Mouse (Mus musculus): ENCODE measurements around the gene Tmem176b. TPM values are rescaled to one million over a fixed set of nuclear protein-coding genes. Genes with fewer than 3 reads are reported as not detected.
"Not testable (repeated sequence)": the region's sequence is repeated elsewhere in the genome, so short reads cannot be mapped to it uniquely, and the experiment has no call there.

The Tmem176b gene
- 207 and 215 TPM in 2 replicates for polyA plus RNA-seq (2015; fragmentation: Nextera tagmentation; extraction: Ambion mirVana)

GRCm38 (mm10) chr6:48840973-48841625 is at the start of gene Tmem176b:
Gene Tmem176b (minus strand): TSS chr6:48841496.
- Histone ChIP-seq H3K27ac (ENCODE audit: low read length) (peak within 1 kb of the TSS; percentile 69), H3K4me1 (ENCODE audit: control insufficient read depth, low read depth, low read length) (peaks cover 3% of the 10 kb centered on the region; the same call in 1 of the 2 replicates), H3K4me3 (ENCODE audit: low read depth, low read length) (peak within 1 kb of the TSS; percentile 48), H3K4me2 (ENCODE audit: low read depth, low read length) (peak within 1 kb of the TSS; percentile 40), H3K27me3 (ENCODE audit: control insufficient read depth, insufficient read depth, low read depth, low read length) (no peaks in the 10 kb centered on the region), H3K9me3 (replicated peaks; ENCODE audit: control insufficient read depth, low read length) (no peaks in the 10 kb centered on the region), H3K36me3 (ENCODE audit: control insufficient read depth, insufficient read depth) (no peaks in the 10 kb centered on the region; the same call in 1 of the 2 replicates), H3K9ac (ENCODE audit: low read depth, low read length) (peak within 1 kb of the TSS; percentile 49)
- ATAC-seq (ENCODE audit: low read depth) = peak; percentile 88
- WGBS (ENCODE audit: insufficient replicate concordance) = 10% methylated on average over 6 of the region's 6 CpGs

DNA sequence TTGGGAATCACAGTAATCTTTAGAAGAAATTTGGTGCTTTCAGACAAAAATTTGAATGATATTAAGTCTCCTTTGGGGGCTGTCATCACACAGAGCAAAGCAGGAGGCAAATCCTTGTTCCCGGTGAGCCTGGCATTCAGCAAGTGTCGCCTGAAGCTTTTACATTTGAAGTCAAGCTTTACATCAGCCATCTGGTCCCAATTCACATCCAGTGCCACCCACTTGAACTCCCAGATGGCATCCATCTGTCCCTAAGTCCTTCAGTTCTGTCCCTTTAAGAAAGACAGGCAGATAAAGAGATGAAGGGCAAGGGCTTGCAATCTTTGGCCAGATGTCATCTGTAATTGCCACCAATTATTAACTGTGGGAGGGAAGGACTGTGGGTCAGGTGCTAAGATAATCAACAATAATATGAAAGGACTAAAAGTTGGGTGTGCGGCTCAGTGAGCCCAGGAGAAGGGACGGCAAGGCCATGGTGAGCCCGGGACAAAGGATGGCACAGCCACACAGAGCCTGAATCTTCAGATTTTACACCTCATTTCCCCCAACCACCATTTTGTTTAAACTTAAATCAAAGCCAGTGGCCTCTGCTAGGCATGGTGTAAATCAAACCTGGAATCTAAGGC is 35.3 kb upstream of the Tmem176b start:
- Histone ChIP-seq H3K36me3 (ENCODE audit: control insufficient read depth, insufficient read depth) (no peaks in the 10 kb centered on the region), H3K4me1 (ENCODE audit: control insufficient read depth, low read depth, low read length) (no peaks in the 10 kb centered on the region), H3K9ac (ENCODE audit: low read depth, low read length) (no peak overlapping the region), H3K9me3 (replicated peaks; ENCODE audit: control insufficient read depth, low read length) (no peaks in the 10 kb centered on the region), H3K27ac (ENCODE audit: low read length) (no peak overlapping the region), H3K4me2 (ENCODE audit: low read depth, low read length) (no peak overlapping the region), H3K27me3 (ENCODE audit: control insufficient read depth, insufficient read depth, low read depth, low read length) (no peaks in the 10 kb centered on the region), H3K4me3 (ENCODE audit: low read depth, low read length) (no peak overlapping the region)
- 71% methylated on average over 5 of the region's 5 CpGs for WGBS (ENCODE audit: insufficient replicate concordance)
- ATAC-seq (ENCODE audit: low read depth) = no peak

DNA sequence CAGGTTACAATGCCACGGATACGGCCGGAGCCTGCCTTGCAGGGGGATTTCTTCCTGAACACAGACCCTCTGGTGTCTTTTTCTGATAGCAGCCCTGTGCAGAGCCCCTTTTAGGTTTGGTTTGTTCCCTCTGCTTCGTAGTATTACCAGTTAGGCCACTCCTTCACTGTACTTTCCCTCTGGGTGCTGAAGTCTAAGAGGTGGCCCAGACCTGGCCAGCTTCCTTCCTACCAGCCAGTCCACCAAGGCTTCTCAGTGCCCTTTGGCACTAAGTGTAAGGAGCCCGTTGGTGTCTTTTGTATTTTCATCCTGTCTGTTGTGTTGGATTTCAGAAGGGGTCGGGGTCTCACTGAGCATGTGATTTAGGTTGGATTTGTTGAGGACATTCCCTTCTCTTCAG is 34.2 kb upstream of the Tmem176b start:
- Histone ChIP-seq H3K27me3 (ENCODE audit: control insufficient read depth, insufficient read depth, low read depth, low read length) (no peaks in the 10 kb centered on the region), H3K36me3 (ENCODE audit: control insufficient read depth, insufficient read depth) (no peaks in the 10 kb centered on the region), H3K27ac (ENCODE audit: low read length) (no peak overlapping the region), H3K4me1 (ENCODE audit: control insufficient read depth, low read depth, low read length) (no peaks in the 10 kb centered on the region), H3K4me2 (ENCODE audit: low read depth, low read length) (no peak overlapping the region), H3K9me3 (replicated peaks; ENCODE audit: control insufficient read depth, low read length) (no peaks in the 10 kb centered on the region), H3K9ac (ENCODE audit: low read depth, low read length) (no peak overlapping the region), H3K4me3 (ENCODE audit: low read depth, low read length) (no peak overlapping the region)
- WGBS (ENCODE audit: insufficient replicate concordance) = 55% methylated on average over 6 of the region's 6 CpGs
- ATAC-seq (ENCODE audit: low read depth) = no peak

DNA sequence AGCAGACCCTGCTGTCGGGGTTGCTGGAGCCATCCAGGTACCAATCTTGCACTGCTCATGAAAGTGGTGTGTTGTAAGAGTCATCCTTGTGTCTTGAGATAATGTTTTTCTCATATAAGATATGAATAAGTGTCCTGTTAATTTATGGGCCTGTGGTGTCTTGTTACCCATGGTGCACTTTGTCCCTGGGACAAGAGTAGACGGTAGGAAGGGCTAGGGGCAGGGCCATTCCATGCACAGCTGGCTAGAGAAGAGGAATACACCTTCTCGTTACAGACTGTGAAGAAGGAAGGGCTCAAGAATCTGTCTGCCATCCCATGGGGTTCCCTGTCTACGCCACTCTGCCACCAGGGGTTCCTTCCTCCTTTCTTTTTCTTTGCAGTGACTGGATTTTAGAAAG is 33.3 kb upstream of the Tmem176b start:
- Histone ChIP-seq H3K27me3 (ENCODE audit: control insufficient read depth, insufficient read depth, low read depth, low read length) (no peaks in the 10 kb centered on the region), H3K9ac (ENCODE audit: low read depth, low read length) (no peak overlapping the region), H3K36me3 (ENCODE audit: control insufficient read depth, insufficient read depth) (no peaks in the 10 kb centered on the region), H3K4me1 (ENCODE audit: control insufficient read depth, low read depth, low read length) (no peaks in the 10 kb centered on the region), H3K9me3 (replicated peaks; ENCODE audit: control insufficient read depth, low read length) (no peaks in the 10 kb centered on the region), H3K27ac (ENCODE audit: low read length) (no peak overlapping the region), H3K4me3 (ENCODE audit: low read depth, low read length) (no peak overlapping the region), H3K4me2 (ENCODE audit: low read depth, low read length) (no peak overlapping the region)
- ATAC-seq (ENCODE audit: low read depth) = no peak
- 49% methylated on average over 4 of the region's 4 CpGs for WGBS (ENCODE audit: insufficient replicate concordance)

DNA sequence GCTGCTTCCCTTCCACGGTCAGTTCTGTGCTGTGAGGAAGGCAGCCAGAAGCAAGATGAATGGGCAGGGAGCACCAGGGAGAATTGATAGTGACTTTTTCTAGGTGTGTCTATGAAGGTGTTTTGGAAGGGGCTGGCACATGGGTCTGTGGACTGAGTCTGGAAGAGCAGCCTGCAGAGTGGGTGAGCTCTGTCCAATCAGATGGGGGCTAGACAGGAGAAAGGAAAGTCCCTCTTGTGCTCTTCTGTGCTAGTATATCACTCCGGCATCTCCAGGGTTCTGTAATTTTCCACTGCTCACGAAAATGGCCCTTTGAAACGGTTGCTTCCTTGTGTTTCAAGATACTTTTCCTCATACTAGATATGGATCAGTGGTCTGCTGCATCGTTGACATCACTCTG is 31.3 kb upstream of the Tmem176b start, which contains the start of gene Aoc1:
Aoc1 (plus strand) TSS at position 301 of the 400 bp plus-strand sequence.
- H3K4me2 ChIP-seq (ENCODE audit: low read depth, low read length) = no peak within 1 kb of the TSS
- no peak within 1 kb of the TSS for H3K4me3 ChIP-seq (ENCODE audit: low read depth, low read length)
- H3K27ac ChIP-seq (ENCODE audit: low read length) = no peak within 1 kb of the TSS
- no peak for ATAC-seq (ENCODE audit: low read depth)
- no peak within 1 kb of the TSS for H3K9ac ChIP-seq (ENCODE audit: low read depth, low read length)
- H3K9me3 ChIP-seq (replicated peaks; ENCODE audit: control insufficient read depth, low read length) = no peaks in the 10 kb centered on the region
- no peaks in the 10 kb centered on the region for H3K27me3 ChIP-seq (ENCODE audit: control insufficient read depth, insufficient read depth, low read depth, low read length)
- no peaks in the 10 kb centered on the region for H3K4me1 ChIP-seq (ENCODE audit: control insufficient read depth, low read depth, low read length)
- H3K36me3 ChIP-seq (ENCODE audit: control insufficient read depth, insufficient read depth) = no peaks in the 10 kb centered on the region
- 60% methylated on average over 5 of the region's 5 CpGs for WGBS (ENCODE audit: insufficient replicate concordance)

- Histone ChIP-seq H3K4me2 (ENCODE audit: low read depth, low read length) (no peak overlapping the region), H3K4me1 (ENCODE audit: control insufficient read depth, low read depth, low read length) (no peaks in the 10 kb centered on the region), H3K36me3 (ENCODE audit: control insufficient read depth, insufficient read depth) (no peaks in the 10 kb centered on the region), H3K9ac (ENCODE audit: low read depth, low read length) (no peak overlapping the region), H3K27me3 (ENCODE audit: control insufficient read depth, insufficient read depth, low read depth, low read length) (no peaks in the 10 kb centered on the region), H3K9me3 (replicated peaks; ENCODE audit: control insufficient read depth, low read length) (no peaks in the 10 kb centered on the region), H3K27ac (ENCODE audit: low read length) (no peak overlapping the region), H3K4me3 (ENCODE audit: low read depth, low read length) (no peak overlapping the region)
- no peak for ATAC-seq (ENCODE audit: low read depth)
- 46% methylated on average over 2 of the region's 2 CpGs for WGBS (ENCODE audit: insufficient replicate concordance)
These were observed 28.5 kb upstream of the Tmem176b start for GRCm38 (mm10) chr6:48869774-48870173.

DNA sequence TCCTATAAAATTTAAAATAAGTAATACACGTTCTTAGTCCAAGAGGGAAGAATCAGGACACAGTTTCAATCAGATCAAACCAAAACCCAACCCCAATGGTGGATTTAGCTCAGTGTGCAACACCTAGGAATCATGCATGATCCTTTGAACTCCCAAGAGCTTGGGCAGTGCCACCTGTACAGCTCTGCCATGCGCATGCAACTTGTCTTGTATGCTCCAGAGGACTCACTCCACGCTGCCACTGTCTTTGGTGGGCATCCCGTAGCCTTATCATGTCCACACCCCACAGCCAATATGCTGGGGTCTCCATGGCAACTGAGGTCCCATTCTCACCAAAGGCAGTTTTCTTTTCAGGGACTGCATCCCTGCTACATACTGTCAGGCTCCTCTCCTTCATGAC is 25.9 kb upstream of the Tmem176b start:
- Histone ChIP-seq H3K4me3 (ENCODE audit: low read depth, low read length) (no peak overlapping the region), H3K27ac (ENCODE audit: low read length) (no peak overlapping the region)

DNA sequence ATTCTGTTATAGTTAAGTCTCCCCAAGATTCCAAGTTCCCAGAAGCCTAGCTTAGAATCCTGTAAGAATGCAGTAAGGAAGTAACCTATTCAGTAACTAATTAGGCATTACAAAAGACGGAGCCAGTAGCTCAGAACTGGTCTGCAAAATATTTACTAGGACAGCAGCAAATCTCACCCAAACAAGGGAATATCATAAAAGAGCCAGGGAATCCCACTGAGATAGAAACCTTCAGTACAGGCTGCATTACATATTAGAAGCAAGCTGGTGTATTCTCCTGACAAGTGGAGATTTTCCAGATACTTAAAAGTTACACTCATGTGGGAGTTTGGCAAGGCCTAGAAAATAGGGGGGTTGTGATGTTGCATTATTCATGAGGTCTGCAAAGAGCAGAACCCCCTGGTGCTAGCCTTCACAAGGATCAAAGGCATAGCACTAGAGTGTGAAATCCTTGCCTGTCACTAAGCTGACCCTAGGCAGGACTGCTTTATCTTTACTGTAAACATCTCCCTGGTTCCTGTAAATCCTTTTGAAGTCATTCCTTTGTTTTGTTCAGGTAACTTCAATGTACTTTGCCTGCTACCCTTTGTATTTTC is 25.2 kb upstream of the Tmem176b start:
- ATAC-seq (ENCODE audit: low read depth); H3K4me2 ChIP-seq (ENCODE audit: low read depth, low read length); H3K4me1 ChIP-seq (ENCODE audit: control insufficient read depth, low read depth, low read length); H3K9ac ChIP-seq (ENCODE audit: low read depth, low read length); H3K9me3 ChIP-seq (replicated peaks; ENCODE audit: control insufficient read depth, low read length); H3K4me3 ChIP-seq (ENCODE audit: low read depth, low read length); H3K36me3 ChIP-seq (ENCODE audit: control insufficient read depth, insufficient read depth); H3K27ac ChIP-seq (ENCODE audit: low read length); H3K27me3 ChIP-seq (ENCODE audit: control insufficient read depth, insufficient read depth, low read depth, low read length): not testable (repeated sequence)
- 49% methylated on average over 1 of the region's 1 CpGs for WGBS (ENCODE audit: insufficient replicate concordance)

More for the DNA sequence above, 25.9 kb upstream of the Tmem176b start:
- 45% methylated on average over 4 of the region's 4 CpGs for WGBS (ENCODE audit: insufficient replicate concordance)
- no peaks in the 10 kb centered on the region for H3K9me3 ChIP-seq (replicated peaks; ENCODE audit: control insufficient read depth, low read length)
- ATAC-seq (ENCODE audit: low read depth) = no peak
- H3K27me3 ChIP-seq (ENCODE audit: control insufficient read depth, insufficient read depth, low read depth, low read length) = no peaks in the 10 kb centered on the region
- no peaks in the 10 kb centered on the region for H3K36me3 ChIP-seq (ENCODE audit: control insufficient read depth, insufficient read depth)
- no peak overlapping the region for H3K4me2 ChIP-seq (ENCODE audit: low read depth, low read length)
- no peaks in the 10 kb centered on the region for H3K4me1 ChIP-seq (ENCODE audit: control insufficient read depth, low read depth, low read length)
- H3K9ac ChIP-seq (ENCODE audit: low read depth, low read length) = no peak overlapping the region

DNA sequence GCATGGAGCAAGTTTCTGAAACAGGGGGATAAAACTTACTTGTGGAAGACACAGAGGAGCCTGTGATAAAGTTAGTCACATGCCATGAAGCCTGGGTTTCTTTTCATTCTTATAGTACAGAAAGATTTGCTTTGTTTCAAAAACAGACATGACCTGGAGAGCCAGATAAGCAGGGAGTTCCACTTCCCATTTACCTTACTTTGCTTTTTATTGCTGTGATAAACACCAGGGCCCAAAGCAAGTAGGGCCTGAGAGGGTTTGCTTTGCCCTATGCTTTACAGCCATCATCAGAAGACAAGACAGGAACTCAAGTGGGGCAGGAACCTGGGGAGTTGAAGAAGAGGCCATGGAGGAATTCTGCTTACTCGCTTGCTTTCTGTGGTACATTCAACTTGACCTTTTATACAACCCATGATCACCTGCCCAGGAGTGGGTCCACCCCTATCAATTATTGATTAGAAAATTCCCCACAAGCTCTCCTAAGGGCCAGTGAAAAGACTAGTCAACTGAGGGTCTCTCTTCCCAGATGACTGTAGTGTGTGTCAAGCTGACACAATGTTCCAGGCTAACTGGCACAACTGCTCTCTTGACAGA is 24.0 kb upstream of the Tmem176b start:
- Histone ChIP-seq H3K27ac (ENCODE audit: low read length) (no peak overlapping the region), H3K4me2 (ENCODE audit: low read depth, low read length) (no peak overlapping the region), H3K36me3 (ENCODE audit: control insufficient read depth, insufficient read depth) (no peaks in the 10 kb centered on the region), H3K9me3 (replicated peaks; ENCODE audit: control insufficient read depth, low read length) (no peaks in the 10 kb centered on the region), H3K4me3 (ENCODE audit: low read depth, low read length) (no peak overlapping the region), H3K27me3 (ENCODE audit: control insufficient read depth, insufficient read depth, low read depth, low read length) (no peaks in the 10 kb centered on the region), H3K4me1 (ENCODE audit: control insufficient read depth, low read depth, low read length) (no peaks in the 10 kb centered on the region), H3K9ac (ENCODE audit: low read depth, low read length) (no peak overlapping the region)
- ATAC-seq (ENCODE audit: low read depth) = no peak
- WGBS (ENCODE audit: insufficient replicate concordance) = 58% methylated on average over 1 of the region's 1 CpGs

Measured in liver, embryonic 16.5 days (tissue).